Mouse (Mus musculus): ENCODE measurements at regions not wholly inside any gene's neighbourhood (a gene's known extent, or its start where the extent isn't known, plus 50 kb on each side); places are given as distances from the start of the nearest gene placed in this dataset.

DNA sequence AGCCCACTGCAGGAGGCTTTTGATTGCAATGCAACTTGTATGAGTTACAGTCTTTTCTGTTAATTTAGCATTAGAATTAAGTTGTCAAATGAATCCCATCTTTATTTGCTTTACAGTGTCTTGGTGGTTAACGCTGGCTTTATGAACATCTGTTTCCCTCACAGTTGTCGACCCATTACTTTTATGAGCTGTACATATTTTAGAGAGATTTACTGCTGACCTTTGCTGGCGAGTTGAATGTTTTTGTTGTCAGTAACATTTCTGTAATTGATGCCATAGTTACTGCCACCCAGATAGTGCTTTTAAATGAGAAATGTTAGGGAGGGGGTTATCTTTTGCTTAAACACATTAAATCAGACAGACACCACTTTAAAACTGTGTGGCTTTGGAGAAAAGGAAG is 127.5 kb upstream of the Tle4 start:
- TF ChIP-seq POLR2A (IDR thresholded peaks at IDR 0.05; ENCODE audit: insufficient read depth, low read depth, low read length) (no peak), CTCF (IDR thresholded peaks at IDR 0.05) (no peak), EP300 (IDR thresholded peaks at IDR 0.05; ENCODE audit: insufficient read depth, low read depth, low read length) (no peak)
